Mouse (Mus musculus) hindbrain, postnatal 0 days (tissue): ENCODE measurements around the gene Morc1. TPM values are rescaled to one million over a fixed set of nuclear protein-coding genes. Genes with fewer than 3 reads are reported as not detected.

Source experiments
- ATAC-seq: fragments of 200-750 bp; cut with Nextera tagmentation; 2 replicates; pipeline ENCODE4 v1.8.0; 2017; ENCODE audit warnings: mild to moderate bottlenecking, moderate TSS enrichment, moderate library complexity
- DNase-seq: peaks from one replicate; pipeline ENCODE4 v3.0.0-alpha.2; 2015; ENCODE audit warnings: low spot score
- H3K27ac ChIP-seq: fragments of 300-500 bp; sonication (generic); 2 replicates; pipeline ENCODE4 v1.5.1; 2014; ENCODE audit warnings: mild to moderate bottlenecking
- H3K27me3 ChIP-seq: fragments of 300-500 bp; sonication (generic); 2 replicates; pipeline ENCODE4 v1.6.1; 2014; ENCODE audit warnings: low read length, mixed read lengths; ENCODE audit not compliant: insufficient read depth
- H3K36me3 ChIP-seq: fragments of 300-500 bp; sonication (generic); 2 replicates; pipeline ENCODE4 v1.6.1; 2014; ENCODE audit warnings: low read length, mixed read lengths; ENCODE audit not compliant: insufficient read depth
- H3K4me1 ChIP-seq: fragments of 300-500 bp; sonication (generic); 2 replicates; pipeline ENCODE4 v1.6.1; 2014; ENCODE audit warnings: antibody characterized with exemption, low read length, mixed read lengths; ENCODE audit not compliant: insufficient read depth
- H3K4me2 ChIP-seq: fragments of 300-500 bp; sonication (generic); 2 replicates; pipeline ENCODE4 v1.6.1; 2014; ENCODE audit warnings: low read depth, mild to moderate bottlenecking, low read length, moderate library complexity, mixed read lengths
- H3K4me3 ChIP-seq: fragments of 300-500 bp; sonication (generic); 2 replicates; pipeline ENCODE4 v1.5.1; 2014; ENCODE audit warnings: low read length
- H3K9ac ChIP-seq: fragments of 300-500 bp; sonication (generic); replicated peaks from 2 replicates; pipeline ENCODE4 v1.6.1; 2014; ENCODE audit warnings: mild to moderate bottlenecking, low read length, moderate library complexity, mixed read lengths
- H3K9me3 ChIP-seq: fragments of 300-500 bp; sonication (generic); 2 replicates; pipeline ENCODE4 v1.6.1; 2016; ENCODE audit warnings: low read length, mixed read lengths
- CTCF ChIP-seq: IDR thresholded peaks from 2 replicates; pipeline ENCODE4 v1.5.1; 2016; ENCODE audit warnings: antibody characterized with exemption, control low read depth, low read depth
- WGBS: fragments of 180-500 bp; shearing (Covaris S2); extraction: QIAGEN DNeasy Blood & Tissue Kit; methylation state at CpG from one replicate; pipeline ENCODE4 v1.1.7; 2014; 5-methylcytosine and 5-hydroxymethylcytosine counted together
- polyA plus RNA-seq: library from polyadenylated mRNA; unstranded; fragments of >200 nt; fragmentation: Nextera tagmentation; extraction: Ambion mirVana; gene quantifications from 2 replicates; pipeline ENCODE4 v1.2.1, GENCODE M21; 2015
- total RNA-seq: library from RNA; depleted of rRNA; stranded (reverse); fragments of >200 nt; gene quantifications from 2 replicates; pipeline ENCODE4 v1.2.3, GENCODE M21; 2014

Morc1 gene
- total and polyA plus RNA-seq, 2 experiments from 2014 or later, result 0.11 to 0.21 TPM

- TF ChIP-seq CTCF, result no peak
- H3K36me3 ChIP-seq, result no peaks in the 10 kb centered on the region
- H3K9ac ChIP-seq, result no peak overlapping the region
- H3K4me2 ChIP-seq, result no peak overlapping the region
- ATAC-seq (no peak), DNase-seq (no peak)
- no peaks in the 10 kb centered on the region for H3K9me3 ChIP-seq
- WGBS, result 42% methylated on average over 2 of the region's 2 CpGs
- H3K4me3 ChIP-seq, result no peak overlapping the region
- no peaks in the 10 kb centered on the region for H3K27me3 ChIP-seq
- H3K27ac ChIP-seq, result no peak overlapping the region
- no peaks in the 10 kb centered on the region for H3K4me1 ChIP-seq
Measured at GRCm38 (mm10) chr16:48621019-48621418, 190.0 kb downstream of the Morc1 start.

DNA sequence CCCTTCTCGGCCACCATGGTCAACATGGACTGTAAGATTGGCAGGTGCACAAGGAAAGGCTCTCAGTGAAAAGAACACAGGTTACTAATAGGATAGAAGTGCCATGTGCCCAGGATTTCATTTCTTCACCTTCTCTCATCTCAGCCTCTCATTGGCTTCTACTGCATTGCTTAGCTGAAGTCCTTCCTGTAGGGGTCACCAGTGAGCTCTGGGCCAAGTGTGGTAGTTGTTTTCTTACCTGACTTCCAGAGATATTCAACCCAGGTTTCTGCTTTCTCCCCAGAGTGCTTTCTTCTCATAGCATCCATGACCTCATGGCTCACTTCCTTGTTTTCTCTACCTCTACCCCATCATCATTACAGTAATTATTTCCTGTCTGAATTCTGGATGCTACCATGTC is 192.4 kb downstream of the Morc1 start:
- Histone ChIP-seq H3K27me3 (no peaks in the 10 kb centered on the region), H3K4me2 (no peak overlapping the region), H3K27ac (no peak overlapping the region), H3K9me3 (no peaks in the 10 kb centered on the region), H3K36me3 (no peaks in the 10 kb centered on the region), H3K4me1 (no peaks in the 10 kb centered on the region), H3K9ac (no peak overlapping the region), H3K4me3 (no peak overlapping the region)
- peak; percentile 30; the same call in 1 of the 2 replicates for TF ChIP-seq CTCF
- ATAC-seq (no peak), DNase-seq (no peak)
- 82% methylated on average over 1 of the region's 1 CpGs for WGBS

GRCm38 (mm10) chr16:48626186-48626585 is 195.1 kb downstream of the Morc1 start:
- H3K9ac ChIP-seq, result no peak overlapping the region
- no peak overlapping the region for H3K4me2 ChIP-seq
- ATAC-seq, result no peak
- no peak overlapping the region for H3K27ac ChIP-seq
- 55% methylated on average over 3 of the region's 3 CpGs for WGBS
- no peaks in the 10 kb centered on the region for H3K9me3 ChIP-seq
- no peaks in the 10 kb centered on the region for H3K4me1 ChIP-seq
- no peaks in the 10 kb centered on the region for H3K36me3 ChIP-seq
- H3K27me3 ChIP-seq, result no peaks in the 10 kb centered on the region
- TF ChIP-seq CTCF, result no peak
- H3K4me3 ChIP-seq, result no peak overlapping the region
- DNase-seq, result no peak

DNA sequence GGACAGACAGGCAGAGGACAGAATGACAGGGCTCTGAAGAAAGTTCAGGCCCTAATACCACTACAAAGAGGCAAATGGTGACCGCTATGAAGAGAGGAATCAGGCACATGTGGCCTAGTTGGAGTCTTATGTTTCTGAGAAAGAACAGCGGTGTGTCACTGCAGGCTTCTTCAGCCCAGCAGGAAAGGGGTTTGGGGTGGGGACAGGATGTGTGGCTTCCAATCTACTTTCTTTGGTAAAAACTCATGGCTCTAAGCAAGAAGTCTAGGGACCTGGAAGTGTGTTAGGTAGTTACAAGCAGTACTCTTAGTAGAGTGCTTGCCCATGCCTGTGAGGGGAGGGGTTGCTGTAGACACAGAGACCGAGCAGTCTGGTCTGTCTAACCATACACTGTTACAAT is 196.3 kb downstream of the Morc1 start:
- Histone ChIP-seq H3K4me1 (no peaks in the 10 kb centered on the region), H3K9me3 (no peaks in the 10 kb centered on the region), H3K36me3 (no peaks in the 10 kb centered on the region), H3K27me3 (no peaks in the 10 kb centered on the region), H3K9ac (no peak overlapping the region), H3K4me2 (no peak overlapping the region), H3K4me3 (no peak overlapping the region), H3K27ac (no peak overlapping the region)
- TF ChIP-seq CTCF, result no peak
- DNase-seq (no peak), ATAC-seq (no peak)
- WGBS, result 90% methylated on average over 3 of the region's 3 CpGs

- H3K27ac ChIP-seq, result no peak overlapping the region
- H3K4me3 ChIP-seq, result no peak overlapping the region
- no peaks in the 10 kb centered on the region for H3K27me3 ChIP-seq
- 79% methylated on average over 5 of the region's 5 CpGs for WGBS
- no peaks in the 10 kb centered on the region for H3K9me3 ChIP-seq
- no peak for ATAC-seq
- H3K4me2 ChIP-seq, result no peak overlapping the region
- H3K4me1 ChIP-seq, result no peaks in the 10 kb centered on the region
- H3K36me3 ChIP-seq, result no peaks in the 10 kb centered on the region
- TF ChIP-seq CTCF, result no peak
- DNase-seq, result no peak
- H3K9ac ChIP-seq, result no peak overlapping the region
Measured at GRCm38 (mm10) chr16:48629710-48630109, 198.7 kb downstream of the Morc1 start.

- ATAC-seq, result no peak
- Histone ChIP-seq H3K9ac (no peak overlapping the region), H3K27me3 (no peaks in the 10 kb centered on the region), H3K4me1 (no peaks in the 10 kb centered on the region), H3K36me3 (no peaks in the 10 kb centered on the region), H3K4me2 (no peak overlapping the region), H3K4me3 (no peak overlapping the region), H3K9me3 (no peaks in the 10 kb centered on the region), H3K27ac (no peak overlapping the region)
- DNase-seq, result no peak
- TF ChIP-seq CTCF, result no peak
- WGBS, result 16% methylated on average over 8 of the region's 8 CpGs
Measured at GRCm38 (mm10) chr16:48630466-48630865, 199.4 kb downstream of the Morc1 start.

GRCm38 (mm10) chr16:48632351-48632750 is 201.3 kb downstream of the Morc1 start:
- Histone ChIP-seq H3K27me3 (no peaks in the 10 kb centered on the region), H3K9ac (no peak overlapping the region), H3K4me2 (no peak overlapping the region), H3K4me1 (no peaks in the 10 kb centered on the region), H3K36me3 (no peaks in the 10 kb centered on the region), H3K4me3 (no peak overlapping the region), H3K9me3 (no peaks in the 10 kb centered on the region), H3K27ac (no peak overlapping the region)
- TF ChIP-seq CTCF, result no peak
- no peak for ATAC-seq
- no peak for DNase-seq
- 91% methylated on average over 6 of the region's 6 CpGs for WGBS
